Mouse (Mus musculus) liver, postnatal 0 days (tissue): ENCODE results near the gene Lingo3. TPM values are rescaled to one million over a fixed set of nuclear protein-coding genes. Genes with fewer than 3 reads are reported as not detected.

Source experiments
- ATAC-seq: fragments of 200-750 bp; cut with Nextera tagmentation; 2 replicates; pipeline ENCODE4 v1.8.0; 2017; ENCODE audit warnings: mild to moderate bottlenecking, moderate library complexity
- DNase-seq: peaks from one replicate; pipeline ENCODE4 v3.0.0-alpha.2; 2016
- H3K27ac ChIP-seq: fragments of 300-500 bp; sonication (generic); 2 replicates; pipeline ENCODE4 v1.5.1; 2014; ENCODE audit warnings: antibody characterized with exemption, moderate library complexity, mild to moderate bottlenecking, low read depth
- H3K27me3 ChIP-seq: fragments of 300-500 bp; sonication (generic); 2 replicates; pipeline ENCODE4 v1.6.1; 2014; ENCODE audit warnings: low read length, control low read depth, mixed read lengths; ENCODE audit not compliant: insufficient read depth
- H3K36me3 ChIP-seq: fragments of 300-500 bp; sonication (generic); replicated peaks from 2 replicates; pipeline ENCODE4 v1.6.1; 2014; ENCODE audit warnings: mild to moderate bottlenecking, control low read depth, low read length, moderate library complexity, mixed read lengths; ENCODE audit not compliant: insufficient read depth
- H3K4me1 ChIP-seq: fragments of 300-500 bp; sonication (generic); 2 replicates; pipeline ENCODE4 v1.6.1; 2014; ENCODE audit warnings: antibody characterized with exemption, mild to moderate bottlenecking, control low read depth; ENCODE audit not compliant: insufficient read depth
- H3K4me2 ChIP-seq: fragments of 300-500 bp; sonication (generic); 2 replicates; pipeline ENCODE4 v1.6.1; 2014; ENCODE audit warnings: low read depth, mild to moderate bottlenecking, low read length, moderate library complexity, mixed read lengths
- H3K4me3 ChIP-seq: fragments of 300-500 bp; sonication (generic); 2 replicates; pipeline ENCODE4 v1.5.1; 2014; ENCODE audit warnings: low read depth, low read length
- H3K9ac ChIP-seq: fragments of 300-500 bp; sonication (generic); replicated peaks from 2 replicates; pipeline ENCODE4 v1.6.1; 2014; ENCODE audit warnings: mild to moderate bottlenecking, moderate library complexity
- H3K9me3 ChIP-seq: fragments of 300-500 bp; sonication (generic); 2 replicates; pipeline ENCODE4 v1.6.1; 2016; ENCODE audit warnings: mild to moderate bottlenecking, control low read depth, low read length, mixed read lengths
- CTCF ChIP-seq: sonication (generic); IDR thresholded peaks from 2 replicates; pipeline ENCODE4 v1.5.1; 2016; ENCODE audit warnings: antibody characterized with exemption, low read depth
- EP300 ChIP-seq: IDR thresholded peaks from 2 replicates; pipeline ENCODE4 v1.6.1; 2016; ENCODE audit warnings: antibody characterized with exemption, low read depth, mild to moderate bottlenecking
- WGBS: fragments of 180-500 bp; shearing (Covaris S2); extraction: QIAGEN DNeasy Blood & Tissue Kit; methylation state at CpG from one replicate; pipeline ENCODE4 v1.1.7; 2014; ENCODE audit not compliant: insufficient replicate concordance; 5-methylcytosine and 5-hydroxymethylcytosine counted together
- polyA plus RNA-seq: library from polyadenylated mRNA; unstranded; fragments of >200 nt; fragmentation: Nextera tagmentation; extraction: Ambion mirVana; gene quantifications from 2 replicates; pipeline ENCODE4 v1.2.1, GENCODE M21; 2015

Lingo3 gene
- polyA plus RNA-seq, 1 experiment from 2014 or later = not detected

GRCm38 (mm10) chr10:80813366-80813765 lies 30.5 kb downstream of the Lingo3 start, which contains the start of gene Jsrp1:
Jsrp1 (minus strand) TSS chr10:80813498.
- Histone ChIP-seq H3K9me3 (no peaks in the 10 kb centered on the region), H3K4me3 (no peak within 1 kb of the TSS), H3K27ac (no peak within 1 kb of the TSS), H3K9ac (no peak within 1 kb of the TSS), H3K4me1 (peaks cover 9% of the 10 kb centered on the region), H3K36me3 (no peaks in the 10 kb centered on the region), H3K27me3 (peaks cover 21% of the 10 kb centered on the region), H3K4me2 (no peak within 1 kb of the TSS)
- ATAC-seq = no peak
- DNase-seq = no peak
- TF ChIP-seq EP300 (no peak), CTCF (no peak)
- 62% methylated on average over 4 of the region's 4 CpGs for WGBS

GRCm38 (mm10) chr10:80812391-80813041 lies 31.3 kb downstream of the Lingo3 start:
- TF ChIP-seq EP300 (no peak), CTCF (no peak)
- WGBS = 49% methylated on average over 5 of the region's 5 CpGs
- H3K27me3 ChIP-seq = peaks cover 30% of the 10 kb centered on the region
- H3K27ac ChIP-seq = no peak overlapping the region
- no peak overlapping the region for H3K9ac ChIP-seq
- no peak overlapping the region for H3K4me3 ChIP-seq
- H3K36me3 ChIP-seq = no peaks in the 10 kb centered on the region
- H3K4me2 ChIP-seq = no peak overlapping the region
- H3K9me3 ChIP-seq = no peaks in the 10 kb centered on the region
- ATAC-seq (no peak), DNase-seq (no peak)
- H3K4me1 ChIP-seq = peaks cover 11% of the 10 kb centered on the region

GRCm38 (mm10) chr10:80810084-80810483 lies 33.8 kb downstream of the Lingo3 start:
- Histone ChIP-seq H3K4me3 (no peak overlapping the region), H3K36me3 (peaks cover 3% of the 10 kb centered on the region; the same call in 1 of the 2 replicates), H3K9ac (no peak overlapping the region), H3K9me3 (no peaks in the 10 kb centered on the region), H3K4me2 (no peak overlapping the region), H3K4me1 (peaks cover 27% of the 10 kb centered on the region), H3K27me3 (peaks cover 32% of the 10 kb centered on the region), H3K27ac (no peak overlapping the region)
- 9% methylated on average over 19 of the region's 20 CpGs for WGBS
- DNase-seq (no peak), ATAC-seq (no peak)
- TF ChIP-seq EP300 (no peak), CTCF (no peak)

GRCm38 (mm10) chr10:80808985-80809632 lies 34.7 kb downstream of the Lingo3 start:
- Histone ChIP-seq H3K9ac (no peak overlapping the region), H3K4me2 (peak overlapping the region; percentile 44), H3K4me3 (peak overlapping the region; percentile 8; the same call in 1 of the 2 replicates), H3K36me3 (peaks cover 13% of the 10 kb centered on the region; the same call in 1 of the 2 replicates), H3K27ac (no peak overlapping the region), H3K27me3 (peaks cover 32% of the 10 kb centered on the region), H3K9me3 (no peaks in the 10 kb centered on the region), H3K4me1 (peaks cover 27% of the 10 kb centered on the region)
- TF ChIP-seq EP300 (no peak), CTCF (no peak)
- ATAC-seq (no peak), DNase-seq (no peak)
- WGBS = 13% methylated on average over 18 of the region's 18 CpGs

GRCm38 (mm10) chr10:80808099-80808984 lies 35.5 kb downstream of the Lingo3 start:
- peaks cover 32% of the 10 kb centered on the region for H3K27me3 ChIP-seq
- TF ChIP-seq EP300 (no peak), CTCF (no peak)
- H3K9me3 ChIP-seq = no peaks in the 10 kb centered on the region
- no peak overlapping the region for H3K27ac ChIP-seq
- WGBS = 23% methylated on average over 40 of the region's 40 CpGs
- DNase-seq = no peak
- peak overlapping the region; percentile 8; the same call in 1 of the 2 replicates for H3K4me3 ChIP-seq
- peaks cover 27% of the 10 kb centered on the region for H3K4me1 ChIP-seq
- ATAC-seq = no peak
- 0 out of 2 replicates have a peak overlapping the region, but pooled peaks have one; percentile 21 for H3K9ac ChIP-seq
- H3K4me2 ChIP-seq = peak overlapping the region; percentile 76
- peaks cover 21% of the 10 kb centered on the region for H3K36me3 ChIP-seq
